Mouse (Mus musculus) heart, embryonic 10.5 days (tissue): Measurements from ENCODE around the gene Sult1c2. TPM values are rescaled to one million over a fixed set of nuclear protein-coding genes. Genes with fewer than 3 reads are reported as not detected.

Source experiments
- polyA plus RNA-seq: library from polyadenylated mRNA; unstranded; fragments of >200 nt; fragmentation: Nextera tagmentation; extraction: Ambion mirVana; gene quantifications from 2 replicates; pipeline ENCODE4 v1.2.1, GENCODE M21; 2016

Gene Sult1c2
- polyA plus RNA-seq, 1 experiment from 2014 or later, result not detected

Other genes with a start within 250 kb of the Sult1c2 start
- 28.7 and 33.7 TPM in 2 replicates for gene Sgo1, start 157.0 kb downstream of the Sult1c2 start, polyA plus RNA-seq
- gene Sult1c1, start 144.3 kb upstream of the Sult1c2 start, polyA plus RNA-seq, result not detected in 2 replicates